Mouse (Mus musculus) limb, embryonic 11.5 days (tissue): ENCODE measurements at regions not wholly inside any gene's neighbourhood (a gene's known extent, or its start where the extent isn't known, plus 50 kb on each side); places are given as distances from the start of the nearest gene placed in this dataset. TPM values are rescaled to one million over a fixed set of nuclear protein-coding genes. Genes with fewer than 3 reads are reported as not detected.

Experiments
- microRNA counts: library from miRNA; unstranded; fragments of <30 nt; microRNA quantifications from one replicate; lab custom pipeline; 2016
- microRNA-seq: library from miRNA; unstranded; fragments of <30 nt; microRNA quantifications from one replicate; pipeline ENCODE4, GENCODE M21; 2016

MicroRNAs encoded in the stretch of these regions (microRNA counts, 519-probe panel; counts per million panel counts)
- microRNA mmu-miR-129-3p (lab: Ali Mortazavi, UCI), result not detected
- not detected for microRNA mmu-miR-129-5p (lab: Ali Mortazavi, UCI)

Small RNAs in the stretch of these regions (microRNA-seq; reads per million reads assigned to microRNA genes)
- gene Mir129-2 (not detected), gene Mir129b (not detected)
